Mouse (Mus musculus): ENCODE measurements around the gene Gm43064.
"Not testable (repeated sequence)": the region's sequence is repeated elsewhere in the genome, so short reads cannot be mapped to it uniquely, and the experiment has no call there.

The Gm43064 gene

DNA sequence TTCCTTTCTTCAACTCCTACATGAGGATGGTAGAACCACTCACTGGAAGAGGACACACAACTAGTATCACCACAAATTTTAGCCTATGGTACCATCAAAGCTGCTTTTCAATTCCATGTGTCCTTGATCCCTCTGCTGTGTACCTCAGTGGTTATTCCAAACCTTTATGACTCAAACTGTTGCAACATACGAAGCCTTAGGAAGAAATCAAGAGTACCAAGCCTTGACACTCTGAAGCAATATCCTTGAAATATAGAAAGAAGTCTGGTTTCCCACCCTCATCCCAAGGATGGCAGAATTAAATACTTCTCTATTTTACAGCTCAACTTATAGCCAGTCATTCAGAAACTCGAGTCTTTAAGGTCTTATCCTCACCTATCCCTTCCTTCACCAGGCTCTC is 13.0 kb upstream of the Gm43064 start:
- no peak for DNase-seq (ENCODE audit: extremely low read depth, low read depth, low spot score)

DNA sequence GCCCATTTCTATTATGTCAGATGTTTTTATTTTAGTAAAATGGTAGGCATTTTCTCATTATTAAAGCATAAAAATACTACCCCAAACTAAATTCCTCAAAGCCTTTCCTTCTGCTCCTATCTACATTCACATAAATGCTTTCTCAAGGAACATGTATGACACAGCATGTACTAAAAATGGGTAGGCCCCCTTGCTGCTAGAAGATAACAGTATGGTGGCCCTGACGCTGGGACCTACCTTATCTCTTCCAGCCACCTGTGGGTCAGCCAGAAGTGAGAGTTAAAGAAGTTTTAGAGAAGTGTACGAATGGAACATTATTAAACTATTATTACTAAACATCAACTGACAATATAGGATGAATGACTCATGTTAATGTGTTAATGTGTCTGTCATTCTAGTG is 9.9 kb upstream of the Gm43064 start:
- DNase-seq (ENCODE audit: extremely low read depth, low read depth, low spot score) = no peak

DNA sequence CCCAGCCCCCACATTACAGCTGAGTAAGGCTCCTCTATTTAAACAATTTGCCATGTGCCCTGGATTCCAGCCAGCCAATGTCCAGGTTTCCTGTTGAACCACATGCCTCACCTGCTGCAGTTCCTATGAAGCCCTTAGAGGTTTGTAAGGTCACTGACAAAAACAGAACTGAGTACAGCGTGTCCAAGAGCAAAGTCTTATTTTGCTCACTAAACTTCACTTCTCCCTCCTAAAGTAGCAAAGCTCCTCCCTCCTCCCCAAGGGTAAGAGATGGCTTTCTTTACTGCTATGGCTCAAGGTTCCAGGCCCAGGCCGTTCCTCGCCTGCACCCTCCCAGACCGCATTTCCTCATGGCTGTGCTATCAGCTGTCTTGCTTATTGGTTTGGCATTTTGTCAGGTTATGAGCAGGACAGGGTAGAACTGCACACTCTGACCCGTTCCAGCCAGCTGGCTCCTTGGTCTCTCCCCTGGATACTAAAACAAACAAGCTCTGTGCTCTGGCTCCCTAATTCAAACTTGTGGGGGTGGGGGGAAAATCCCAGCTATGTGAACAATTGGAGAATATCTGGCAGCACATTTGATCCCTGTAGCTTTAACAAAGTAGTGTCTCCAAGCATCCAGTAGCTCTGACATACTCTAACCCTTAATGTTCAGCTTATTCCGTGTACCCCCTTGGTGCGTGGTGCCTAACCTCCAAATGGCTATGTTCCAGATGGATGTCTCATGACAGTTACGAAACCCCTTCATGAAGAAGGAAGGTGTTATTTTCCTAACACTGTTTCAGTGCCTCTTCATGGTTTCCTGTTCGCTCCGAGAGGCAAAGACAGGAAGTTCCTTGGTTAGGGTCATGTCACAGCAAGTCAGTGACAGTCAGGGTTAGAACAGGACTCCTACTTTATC is 7.5 kb upstream of the Gm43064 start:
- DNase-seq (ENCODE audit: extremely low read depth, low read depth, low spot score) = peak; percentile 98

DNA sequence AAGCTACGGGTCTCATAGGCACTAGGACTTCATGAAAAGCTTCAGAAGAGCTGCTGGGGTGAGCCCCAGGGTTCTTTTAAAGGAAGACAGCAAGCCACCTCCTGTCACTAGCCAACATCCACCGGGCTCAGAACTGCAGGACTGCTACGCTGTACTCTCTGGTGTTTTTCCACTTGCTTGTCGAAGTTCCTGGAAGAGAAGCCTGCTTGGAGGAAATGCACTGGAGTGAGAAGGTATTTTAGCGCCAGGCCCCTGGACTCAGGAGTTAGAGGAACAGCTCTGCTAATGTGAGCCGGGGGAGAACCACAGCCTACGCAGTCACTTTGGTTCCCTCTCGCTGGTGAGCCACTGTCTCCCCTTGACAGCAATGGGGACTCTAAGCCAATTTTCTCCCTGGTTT is 6.5 kb upstream of the Gm43064 start:
- DNase-seq (ENCODE audit: extremely low read depth, low read depth, low spot score) = no peak

DNA sequence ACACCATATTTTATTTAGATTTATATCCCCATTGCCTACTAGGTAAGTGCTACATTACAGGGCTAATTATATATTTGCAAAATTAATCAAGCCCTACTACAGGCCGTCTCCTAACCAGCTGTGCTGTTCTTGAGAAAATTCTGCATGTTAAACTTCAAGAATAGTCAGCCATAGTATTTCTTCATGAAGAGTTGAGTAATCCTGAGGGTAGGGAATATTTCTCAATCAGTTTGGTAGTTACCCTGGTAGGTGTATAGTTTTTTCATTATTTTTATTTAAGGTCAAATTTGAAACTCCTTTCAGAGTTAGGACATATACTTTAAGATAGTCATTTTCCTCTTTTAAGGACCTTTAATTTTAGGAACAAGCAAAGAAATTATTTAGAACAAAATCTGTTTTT is 3.7 kb upstream of the Gm43064 start:
- no peak for DNase-seq (ENCODE audit: extremely low read depth, low read depth, low spot score)

DNA sequence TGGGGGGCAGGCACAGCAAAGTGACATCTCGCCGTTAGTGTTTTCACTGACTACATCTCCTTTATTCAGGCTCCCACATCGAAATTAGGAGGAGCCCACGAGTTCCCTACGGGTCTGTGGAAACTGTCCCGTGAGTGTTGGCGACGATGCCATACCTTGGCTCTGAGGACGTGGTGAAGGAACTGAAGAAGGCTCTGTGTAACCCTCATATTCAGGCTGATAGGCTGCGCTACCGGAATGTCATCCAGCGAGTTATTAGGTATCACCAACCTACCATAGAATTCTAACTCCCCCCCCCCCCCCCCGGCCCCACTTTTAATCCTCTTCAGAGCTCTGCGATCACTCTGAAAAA is 402 bp downstream of the Gm43064 start:
- DNase-seq (ENCODE audit: extremely low read depth, low read depth, low spot score) = no peak

DNA sequence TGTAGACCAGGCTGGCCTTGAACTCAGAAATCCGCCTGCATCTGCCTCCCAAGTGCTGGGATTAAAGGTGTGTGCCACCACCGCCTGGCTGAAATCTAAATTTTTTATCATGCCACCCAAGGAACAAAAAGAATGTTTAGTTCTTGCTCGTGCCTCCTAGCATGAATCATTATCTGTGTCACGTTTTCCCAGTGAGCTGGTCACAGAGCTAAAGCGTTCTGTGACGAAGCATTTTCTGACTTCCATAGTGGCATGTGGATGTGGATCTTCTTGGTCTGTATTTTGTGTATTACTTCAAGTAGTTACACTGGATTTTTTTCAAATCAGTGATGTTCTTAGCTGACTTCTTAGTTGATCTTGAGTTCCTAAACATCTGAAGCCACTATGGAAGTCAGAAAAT is 1.6 kb downstream of the Gm43064 start:
- no peak for DNase-seq (ENCODE audit: extremely low read depth, low read depth, low spot score)

DNA sequence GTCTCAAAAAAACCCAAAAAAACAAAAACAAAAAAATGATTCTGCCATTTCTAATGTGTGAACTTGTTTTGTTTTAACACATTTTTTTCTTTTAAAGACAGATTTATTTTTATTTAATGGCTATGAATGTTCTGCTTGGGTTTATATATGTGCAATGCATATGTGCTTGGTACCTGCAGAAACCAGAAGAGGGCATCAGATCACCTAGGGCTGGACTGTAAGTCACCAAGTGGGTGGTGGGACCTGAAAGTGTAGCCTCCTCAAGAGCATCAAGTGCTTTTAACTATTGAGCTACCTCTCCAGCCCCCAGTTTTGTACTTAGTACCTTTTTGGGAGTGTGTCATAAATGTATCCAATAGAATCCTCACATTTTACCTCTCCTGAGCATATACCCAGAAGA is 18.2 kb downstream of the Gm43064 start:
- DNase-seq (ENCODE audit: extremely low read depth, low read depth, low spot score) = no peak

DNA sequence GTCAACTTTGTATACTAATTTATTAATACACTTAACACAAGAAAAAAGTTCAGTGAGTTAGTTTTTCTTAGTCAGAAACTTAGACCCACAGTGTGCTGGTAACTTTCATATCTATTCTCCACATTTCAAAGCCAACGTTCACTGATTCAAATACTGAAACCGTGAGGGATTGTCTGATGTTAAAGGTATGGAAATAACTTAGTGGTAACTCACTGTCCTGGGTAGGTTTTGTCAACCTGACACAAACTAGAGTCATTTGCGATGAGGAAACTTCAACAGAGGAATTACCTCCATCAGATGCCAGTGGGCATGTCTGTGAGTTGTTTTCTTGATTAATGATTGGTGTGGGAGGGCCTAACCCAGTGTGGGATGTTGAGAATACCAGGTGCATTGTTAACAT is 19.7 kb downstream of the Gm43064 start:
- DNase-seq (ENCODE audit: extremely low read depth, low read depth, low spot score) = no peak

DNA sequence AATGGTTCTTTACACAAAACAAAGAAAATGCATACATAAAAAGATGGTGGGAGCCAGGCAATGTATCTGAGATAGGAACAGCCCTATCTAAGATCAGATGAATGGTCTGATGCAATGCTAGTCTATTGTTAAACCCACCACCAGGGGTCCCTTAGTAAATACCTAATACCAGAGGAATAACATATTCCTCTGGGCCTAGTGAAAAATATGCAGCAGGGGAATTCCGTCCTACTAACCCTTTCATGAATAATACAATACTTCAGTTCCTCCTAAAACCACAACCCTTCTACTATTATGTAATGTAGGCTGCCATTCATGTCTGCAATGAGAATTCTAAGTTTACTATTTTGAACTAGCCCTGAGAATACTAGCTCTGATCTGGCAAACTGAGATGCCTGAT is 21.3 kb downstream of the Gm43064 start:
- DNase-seq (ENCODE audit: extremely low read depth, low read depth, low spot score) = not testable (repeated sequence)

DNA sequence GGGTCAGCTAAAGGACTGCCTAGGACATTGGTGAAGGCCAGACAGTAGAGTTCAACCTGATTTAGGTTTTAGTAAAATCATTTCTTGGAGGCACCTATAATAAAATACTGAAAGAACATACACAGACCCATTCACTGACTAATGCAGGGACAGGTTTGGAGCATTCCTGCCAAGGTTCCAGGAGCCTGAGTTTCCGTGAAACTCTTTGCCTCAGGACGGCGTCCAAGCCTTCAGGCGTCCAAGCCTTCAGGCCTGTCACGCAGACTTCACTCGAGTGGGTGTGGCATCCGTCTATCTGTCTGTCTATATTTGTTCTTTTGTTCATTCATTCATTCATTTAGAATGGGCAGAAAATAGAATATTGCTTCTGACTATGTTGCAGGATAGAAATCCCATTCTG is 21.8 kb downstream of the Gm43064 start:
- DNase-seq (ENCODE audit: extremely low read depth, low read depth, low spot score) = no peak

DNA sequence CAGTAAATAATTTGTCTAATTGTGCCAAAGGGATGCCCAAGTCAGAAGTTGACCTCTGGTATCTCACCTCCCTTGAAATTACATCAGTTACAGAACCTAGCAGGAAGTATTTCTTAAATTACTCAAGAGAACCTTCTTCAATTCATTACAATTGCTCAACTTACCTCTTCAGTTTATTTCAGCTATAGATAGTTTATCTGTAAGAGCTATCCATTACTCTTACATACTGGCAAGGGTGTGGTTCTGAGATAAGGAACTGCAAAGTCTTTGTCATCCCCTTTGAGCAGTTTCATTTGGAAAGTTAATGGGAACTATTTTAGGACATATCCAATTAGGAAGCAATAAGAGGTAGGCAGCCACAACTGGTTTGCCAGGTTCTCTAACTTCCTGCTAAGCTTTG is 23.1 kb downstream of the Gm43064 start, which contains the start of gene Bcl2l15:
Gene Bcl2l15, plus strand, starts transcription at position 176 of the 400 bp plus-strand sequence.
- DNase-seq (ENCODE audit: extremely low read depth, low read depth, low spot score) = no peak

DNA sequence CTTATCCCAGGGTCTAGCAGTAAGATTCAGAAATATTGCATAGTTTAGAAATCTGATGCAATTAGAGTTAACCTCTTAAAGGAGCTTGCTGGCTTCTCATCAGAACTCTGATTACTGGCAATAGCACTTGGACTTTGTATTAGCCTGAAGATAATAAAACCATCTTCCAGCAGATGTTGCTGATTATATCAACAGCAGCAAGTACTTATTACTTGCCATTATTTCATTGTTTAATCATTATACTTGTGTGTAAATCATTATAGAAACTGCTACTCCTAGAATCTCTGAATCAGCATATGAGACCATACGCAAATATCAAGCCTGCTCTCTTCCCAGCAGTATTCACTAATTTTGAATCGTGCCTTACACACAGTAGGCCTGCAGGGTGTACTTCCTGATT is 24.6 kb downstream of the Gm43064 start:
- DNase-seq (ENCODE audit: extremely low read depth, low read depth, low spot score) = no peak

DNA sequence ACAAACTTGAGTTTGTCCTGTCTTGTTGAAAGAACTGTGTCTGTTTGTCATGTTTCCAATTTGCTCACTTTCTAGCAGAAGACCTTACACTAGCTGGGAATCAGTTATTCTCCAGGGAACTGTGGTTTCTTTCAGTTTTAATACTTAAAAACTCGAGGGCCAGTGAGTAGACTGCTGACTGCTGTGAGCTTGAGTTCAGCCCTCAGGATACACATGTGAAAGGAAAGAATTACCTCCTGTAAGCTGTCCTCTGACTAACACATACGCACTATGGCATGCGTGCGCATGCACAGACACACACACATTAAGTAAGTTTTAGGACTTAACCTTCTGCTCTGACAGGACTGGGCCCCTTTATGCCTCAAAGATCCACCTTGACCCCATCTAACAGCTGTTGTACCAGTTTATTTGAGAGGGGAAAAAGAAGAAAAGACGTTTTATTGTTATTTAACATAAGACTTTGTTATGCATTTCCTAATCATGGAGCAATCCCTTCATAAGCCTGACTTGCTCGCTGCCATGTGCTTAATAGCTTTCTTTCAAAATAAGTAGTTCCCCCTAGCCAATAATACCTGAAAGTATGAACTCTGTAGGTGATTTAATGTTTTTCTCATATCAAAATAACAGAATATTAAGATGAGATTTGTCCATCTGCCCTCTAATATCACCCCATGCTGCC is 26.0 kb downstream of the Gm43064 start:
- DNase-seq (ENCODE audit: extremely low read depth, low read depth, low spot score) = peak; percentile 19

DNA sequence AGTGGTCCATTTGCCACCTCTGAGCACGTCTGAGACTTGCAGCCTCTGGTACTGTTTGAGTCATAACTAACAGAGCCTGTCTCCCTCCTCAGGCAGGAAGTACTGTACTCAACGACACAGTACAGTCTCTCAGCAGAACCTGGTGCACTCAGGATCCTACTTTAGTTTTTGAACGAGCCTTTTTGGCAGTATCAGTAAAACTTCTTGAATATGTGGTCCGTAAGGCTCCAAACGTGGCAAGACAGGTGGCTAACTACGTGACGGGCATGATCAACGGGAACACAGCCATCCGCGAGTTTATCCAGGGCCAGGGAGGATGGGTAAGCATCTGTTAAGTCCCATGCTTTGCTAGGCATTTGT is 26.6 kb downstream of the Gm43064 start:
- no peak for DNase-seq (ENCODE audit: extremely low read depth, low read depth, low spot score)

DNA sequence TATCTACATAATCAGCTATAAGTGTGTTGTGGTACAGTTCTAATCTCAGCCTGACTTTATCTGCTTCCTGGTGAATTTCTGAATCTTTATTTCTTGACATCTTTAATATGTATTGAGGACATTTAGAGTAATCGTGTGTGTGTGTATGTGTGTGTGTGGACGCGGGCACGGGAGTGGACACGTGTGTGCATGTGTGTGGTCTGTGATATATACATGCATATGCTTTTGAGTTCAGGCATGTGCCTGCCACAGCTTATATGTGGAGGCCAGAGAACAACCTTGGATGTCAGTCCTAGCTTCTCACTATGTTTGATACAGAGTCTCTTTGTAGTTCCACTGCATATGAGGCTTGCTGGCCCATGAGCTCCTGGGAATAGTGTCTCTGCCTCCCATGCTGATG is 27.1 kb downstream of the Gm43064 start:
- no peak for DNase-seq (ENCODE audit: extremely low read depth, low read depth, low spot score)

DNA sequence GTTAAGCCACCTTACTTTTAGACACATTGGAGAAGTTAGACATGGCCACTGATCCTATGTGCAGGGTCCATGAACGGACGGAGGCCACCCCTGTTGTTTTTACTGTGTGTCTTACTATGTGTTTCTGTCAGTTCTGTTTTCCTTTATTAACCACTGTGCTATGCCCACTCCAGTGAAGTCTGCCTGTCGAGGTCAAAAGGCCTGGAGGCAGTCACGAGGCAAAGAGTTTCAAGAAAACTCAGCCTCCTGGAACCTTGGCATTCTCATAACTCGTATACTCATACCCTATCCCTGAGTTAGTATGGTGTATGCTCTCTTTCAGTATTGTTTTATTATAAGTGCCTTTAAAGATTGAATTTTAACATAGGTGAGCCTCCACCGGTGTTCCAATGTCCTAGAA is 30.3 kb downstream of the Gm43064 start:
- DNase-seq (ENCODE audit: extremely low read depth, low read depth, low spot score) = no peak

DNA sequence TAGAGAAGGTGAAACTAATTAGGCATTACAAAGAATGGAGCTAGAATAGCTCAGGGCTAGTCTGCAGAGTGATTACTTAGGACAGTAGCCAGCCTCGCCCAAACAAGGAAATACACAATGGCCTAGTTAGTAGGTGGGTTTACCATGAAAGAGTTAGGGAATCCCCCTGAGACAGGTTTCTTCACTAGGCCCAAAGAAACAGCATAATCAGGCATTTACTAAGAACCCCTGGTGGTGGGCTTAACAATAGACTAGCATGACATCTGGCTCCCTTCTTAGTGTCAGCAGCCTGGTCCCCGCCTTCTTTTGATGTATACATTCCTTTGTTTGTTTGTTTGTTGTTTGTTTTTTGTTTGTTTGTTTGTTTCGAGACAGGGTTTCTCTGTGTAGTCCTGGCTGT is 30.8 kb downstream of the Gm43064 start:
- DNase-seq (ENCODE audit: extremely low read depth, low read depth, low spot score) = not testable (repeated sequence)

DNA sequence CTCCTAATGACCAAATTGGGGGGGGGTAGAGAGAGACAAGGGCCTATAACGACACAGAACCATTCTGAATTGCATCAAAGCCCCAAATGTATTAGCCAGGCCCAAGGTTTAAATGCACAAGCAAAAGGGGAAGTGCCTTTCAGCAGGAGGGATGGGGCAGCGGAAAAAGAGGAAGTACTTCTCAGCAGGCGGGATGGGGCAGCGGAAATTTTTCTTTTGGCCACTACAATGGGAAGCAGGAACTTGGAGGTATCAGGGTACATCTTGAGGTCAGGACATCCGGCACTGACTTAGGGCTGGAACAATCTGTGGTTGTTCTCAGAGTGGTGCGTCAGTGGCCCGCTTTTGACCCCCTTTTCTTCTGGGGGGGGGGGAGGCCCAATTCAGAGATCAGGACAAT is 31.6 kb downstream of the Gm43064 start:
- DNase-seq (ENCODE audit: extremely low read depth, low read depth, low spot score) = not testable (repeated sequence)

DNA sequence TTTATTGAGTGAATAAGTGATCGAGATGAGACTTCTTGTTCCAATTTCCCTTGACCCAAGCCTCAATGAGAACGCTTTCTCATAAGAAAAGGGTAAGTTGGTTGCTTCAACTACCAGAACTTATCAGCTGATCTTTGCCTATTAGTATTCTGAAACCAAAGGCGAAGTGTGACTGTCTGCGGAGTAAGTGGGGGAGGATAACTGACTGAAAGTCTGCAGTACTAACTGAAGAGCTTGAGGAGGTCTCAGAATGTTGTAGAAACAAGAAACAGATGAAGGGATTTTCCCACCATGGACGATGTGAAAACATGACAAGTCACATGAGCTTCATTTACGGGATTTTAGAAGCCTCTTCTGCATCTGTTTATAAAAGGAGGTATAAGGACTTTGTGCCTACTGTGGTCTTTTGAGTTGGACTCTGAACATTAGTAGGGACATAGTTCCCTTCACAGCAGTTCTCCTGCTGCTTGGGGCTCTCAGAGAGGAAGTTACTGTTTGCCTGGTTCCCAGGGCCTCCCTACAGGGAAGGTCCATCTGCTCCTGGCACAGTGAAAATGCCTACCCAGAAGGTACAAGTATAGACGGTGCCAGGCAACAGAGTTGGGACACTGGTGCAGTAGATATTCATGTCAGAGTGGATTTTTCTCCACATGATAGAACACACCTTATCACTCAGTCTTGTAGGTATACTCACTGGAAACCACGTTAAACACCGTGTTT is 41.4 kb downstream of the Gm43064 start:
- no peak for DNase-seq (ENCODE audit: extremely low read depth, low read depth, low spot score)

DNA sequence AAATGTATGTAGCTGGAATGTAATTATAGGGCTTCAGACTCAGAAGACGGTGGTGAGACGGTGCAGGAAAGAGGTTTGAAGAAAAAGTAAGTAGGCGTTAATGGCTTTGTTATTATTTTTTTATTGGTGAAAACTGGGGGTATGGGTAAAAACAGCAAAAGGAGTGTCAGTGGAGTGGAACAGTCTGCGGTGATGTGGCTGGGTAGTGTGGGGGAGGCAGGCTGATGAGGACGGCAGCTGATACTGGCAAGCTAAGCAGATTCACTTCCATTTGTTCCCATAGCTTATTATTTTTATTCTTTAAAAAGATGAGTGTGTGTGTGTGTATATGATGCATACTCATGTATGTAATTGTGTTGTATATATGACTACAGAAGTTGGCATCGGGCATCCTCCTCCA is 42.1 kb downstream of the Gm43064 start:
- DNase-seq (ENCODE audit: extremely low read depth, low read depth, low spot score) = no peak

DNA sequence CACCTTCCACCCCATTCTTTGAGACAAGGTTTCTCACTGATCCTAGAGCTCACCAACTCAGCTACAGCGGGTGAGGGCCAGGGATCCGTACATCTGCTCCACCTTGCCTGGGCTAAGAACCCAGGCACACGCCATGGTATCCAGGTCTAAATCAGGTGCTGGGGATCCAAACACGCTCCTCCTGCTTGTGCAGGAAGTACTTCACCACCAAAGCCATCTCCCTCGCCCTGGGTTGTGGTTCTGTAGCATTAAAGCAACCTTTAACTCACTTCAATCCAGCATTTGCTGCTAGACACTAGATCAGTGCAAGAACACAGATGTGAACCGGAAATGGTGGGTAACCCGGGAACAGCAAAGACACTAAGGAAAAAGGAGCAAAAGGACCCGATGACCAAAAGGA is 42.5 kb downstream of the Gm43064 start:
- DNase-seq (ENCODE audit: extremely low read depth, low read depth, low spot score) = no peak

Data from fat pad, adult 2 months (tissue).